Mouse (Mus musculus) spleen, adult 2 months (tissue): Measurements from ENCODE around the gene Eif2b3. TPM values are rescaled to one million over a fixed set of nuclear protein-coding genes. Genes with fewer than 3 reads are reported as not detected.

Experiments
- DNase-seq, 2 experiments: peaks; one replicate each; pipeline versions ENCODE4 v3.0.0 to v3.0.0-alpha.2; 2012 to 2021; ENCODE audit warnings: low spot score in 2 of 2, low read depth in 1 of 2
- H3K27ac ChIP-seq: fragments of 200-500 bp; 2 replicates; pipeline ENCODE4 v1.5.1; 2012; ENCODE audit warnings: low read length, inconsistent platforms; ENCODE audit not compliant: insufficient read depth
- H3K27me3 ChIP-seq: fragments of 200-500 bp; 2 replicates; pipeline ENCODE4 v1.6.1; 2012; ENCODE audit warnings: mild to moderate bottlenecking, moderate library complexity, low read length, inconsistent platforms; ENCODE audit not compliant: control insufficient read depth, insufficient read depth
- H3K36me3 ChIP-seq: fragments of 200-500 bp; 2 replicates; pipeline ENCODE4 v1.6.1; 2012; ENCODE audit warnings: mild to moderate bottlenecking, low read length, inconsistent platforms; ENCODE audit not compliant: control insufficient read depth, insufficient read depth
- H3K4me1 ChIP-seq: fragments of 200-500 bp; 2 replicates; pipeline ENCODE4 v1.6.1; 2011; ENCODE audit warnings: inconsistent platforms; ENCODE audit not compliant: control insufficient read depth, insufficient read depth, insufficient read length
- H3K4me3 ChIP-seq: fragments of 200-500 bp; 2 replicates; pipeline ENCODE4 v1.5.1; 2011; ENCODE audit warnings: mild to moderate bottlenecking, inconsistent platforms; ENCODE audit not compliant: insufficient read depth, insufficient read length; ENCODE audit errors: extremely low read depth
- CTCF ChIP-seq: fragments of 200-500 bp; IDR thresholded peaks from 2 replicates; pipeline ENCODE4 v1.5.1; 2011; ENCODE audit warnings: mild to moderate bottlenecking, inconsistent platforms; ENCODE audit not compliant: insufficient read depth, insufficient read length, insufficient replicate concordance; ENCODE audit errors: extremely low read depth
- POLR2A ChIP-seq: fragments of 200-500 bp; IDR thresholded peaks from 2 replicates; pipeline ENCODE4 v1.6.1; 2011; ENCODE audit warnings: low read depth, low read length, inconsistent platforms
- WGBS: fragments of 180-500 bp; shearing (Covaris S2); methylation state at CpG from one replicate; pipeline ENCODE4 v1.1.7; 2018; 5-methylcytosine and 5-hydroxymethylcytosine counted together
- polyA plus RNA-seq: library from polyadenylated mRNA; depleted of rRNA; stranded (reverse); fragments of >200 nt; gene quantifications from 2 replicates; pipeline ENCODE4 v1.2.3, GENCODE M21; 2012

Gene Eif2b3
- polyA plus RNA-seq, 1 experiment = 3.6 TPM

DNA sequence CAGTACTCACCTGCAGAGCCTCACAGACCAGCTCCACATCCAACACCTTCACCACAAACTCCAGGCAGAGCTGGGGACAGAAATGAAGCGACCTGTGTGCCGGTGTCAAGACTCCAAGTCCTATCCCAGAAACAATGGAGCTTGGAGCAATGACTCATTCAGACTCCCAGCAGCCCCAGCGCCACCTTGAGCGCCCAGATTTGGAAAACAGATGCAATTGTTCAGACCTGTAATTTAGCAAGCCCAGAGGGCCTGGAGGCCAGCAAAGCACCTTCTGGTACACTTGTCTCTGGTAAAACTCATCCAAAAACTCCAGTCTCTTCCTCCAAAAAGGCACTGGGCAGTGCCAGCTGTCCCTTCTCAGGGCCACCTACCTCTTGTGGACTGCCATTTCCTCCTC is 103.0 kb downstream of the Eif2b3 start:
- H3K4me3 ChIP-seq = no peak overlapping the region
- H3K4me1 ChIP-seq = peaks cover 41% of the 10 kb centered on the region
- WGBS = 90% methylated on average over 4 of the region's 4 CpGs
- DNase-seq = no peak
- no peak overlapping the region for H3K27ac ChIP-seq
- no peaks in the 10 kb centered on the region for H3K27me3 ChIP-seq
- no peaks in the 10 kb centered on the region for H3K36me3 ChIP-seq
- TF ChIP-seq CTCF (no peak), POLR2A (no peak)

DNA sequence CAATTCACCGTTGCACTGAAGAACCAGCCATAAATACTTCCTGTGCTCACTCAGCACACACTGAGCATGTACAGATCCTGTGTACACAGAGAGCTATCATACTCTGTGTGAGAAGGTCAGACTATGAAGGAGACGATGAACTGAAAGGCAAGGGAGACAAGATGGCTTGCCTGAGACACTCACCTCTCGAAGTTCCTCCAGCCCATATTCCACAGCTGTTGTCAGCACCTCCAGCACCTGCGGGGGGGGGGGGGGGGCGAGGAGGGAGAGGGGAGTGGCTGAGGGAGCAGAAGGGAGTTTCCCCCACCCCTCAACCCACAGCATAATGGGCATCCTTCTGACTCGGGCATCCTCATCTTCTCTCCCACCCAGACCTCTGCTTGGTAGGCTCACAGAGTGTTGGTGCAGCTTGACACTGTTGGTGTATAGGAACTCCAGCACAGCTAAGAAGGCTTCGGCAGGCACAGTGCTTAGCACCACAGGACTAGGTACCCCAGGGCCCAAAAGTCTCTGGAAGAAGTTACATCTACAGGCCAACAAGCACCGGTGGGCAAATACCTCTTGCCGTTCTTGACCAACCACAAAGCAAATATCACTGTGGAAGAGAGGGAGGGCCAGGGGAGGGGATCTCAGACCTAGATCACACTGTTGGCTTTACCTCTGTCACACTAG is 104.5 kb downstream of the Eif2b3 start:
- Histone ChIP-seq H3K27ac (peak overlapping the region; percentile 62), H3K4me3 (no peak overlapping the region), H3K4me1 (peaks cover 41% of the 10 kb centered on the region), H3K36me3 (peaks cover under 1% of the 10 kb centered on the region; the same call in 1 of the 2 replicates), H3K27me3 (no peaks in the 10 kb centered on the region)
- TF ChIP-seq POLR2A (no peak), CTCF (no peak)
- 43% methylated on average over 8 of the region's 9 CpGs for WGBS
- DNase-seq = no peak

DNA sequence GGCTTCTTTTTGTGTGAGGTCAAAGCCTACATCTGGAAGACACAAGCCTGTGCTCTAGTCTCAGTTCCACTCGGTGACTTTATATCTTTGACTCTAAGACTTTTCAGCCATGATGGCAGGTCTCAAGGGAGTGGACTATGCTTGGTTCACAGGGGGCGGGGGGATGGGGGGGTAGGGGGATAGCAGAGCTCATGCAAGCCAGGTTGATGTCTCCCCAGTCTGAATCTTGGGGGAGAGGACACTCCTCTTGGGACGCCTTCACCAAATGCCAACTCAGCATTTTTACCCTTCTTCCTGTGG is 105.0 kb downstream of the Eif2b3 start:
- peak overlapping the region; percentile 97 for H3K27ac ChIP-seq
- 19% methylated on average over 3 of the region's 3 CpGs for WGBS
- H3K4me1 ChIP-seq = peaks cover 41% of the 10 kb centered on the region
- no peak for DNase-seq
- peaks cover 3% of the 10 kb centered on the region; the same call in 1 of the 2 replicates for H3K36me3 ChIP-seq
- TF ChIP-seq POLR2A = no peak
- no peak for TF ChIP-seq CTCF
- no peaks in the 10 kb centered on the region for H3K27me3 ChIP-seq
- H3K4me3 ChIP-seq = no peak overlapping the region

DNA sequence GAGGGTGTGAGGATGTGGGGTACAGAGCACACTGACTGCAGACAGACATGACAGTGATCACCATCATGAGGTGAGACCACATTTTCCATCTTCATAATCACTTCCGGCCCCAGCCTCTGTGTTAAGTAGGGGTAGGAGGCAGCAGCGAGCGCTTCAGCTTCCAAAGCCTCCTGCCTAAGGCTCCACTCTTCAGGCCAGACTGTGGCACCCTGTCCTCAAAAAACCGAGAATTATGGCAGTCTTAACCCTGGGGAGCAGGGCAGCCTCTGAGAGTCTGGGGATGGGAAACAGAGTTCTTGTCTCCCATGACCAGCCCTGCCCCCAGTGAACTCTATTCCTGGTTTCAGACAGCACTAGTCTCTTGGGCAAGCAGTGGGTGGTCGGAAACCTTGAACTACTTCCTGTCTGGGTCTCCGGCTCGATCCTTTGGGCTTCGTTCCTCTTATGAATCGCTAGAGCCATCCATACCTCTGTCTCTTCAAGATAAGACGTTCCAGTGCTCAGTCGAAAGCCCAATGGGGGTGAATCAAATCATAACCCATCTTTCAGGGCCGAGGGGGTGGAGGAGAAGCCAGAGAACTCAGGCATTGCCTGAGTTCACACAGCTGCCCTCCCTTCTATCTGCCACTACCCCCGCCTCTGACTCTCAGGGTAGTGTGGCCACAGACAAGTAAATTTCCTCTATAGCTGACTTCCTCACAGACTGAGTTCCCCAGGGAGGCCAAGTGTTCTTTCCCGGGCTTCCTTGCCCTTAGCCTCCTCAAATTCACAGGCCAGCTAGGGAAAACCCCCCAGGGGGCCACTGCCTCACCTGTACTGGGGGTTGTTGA is 105.5 kb downstream of the Eif2b3 start:
- 1% methylated on average over 14 of the region's 14 CpGs for WGBS
- peaks cover 3% of the 10 kb centered on the region; the same call in 1 of the 2 replicates for H3K36me3 ChIP-seq
- peak overlapping the region; percentile 97 for H3K27ac ChIP-seq
- TF ChIP-seq POLR2A = no peak; the same call in 1 of the 2 replicates
- no peak for TF ChIP-seq CTCF
- peak overlapping the region; percentile 31 for H3K4me3 ChIP-seq
- no peaks in the 10 kb centered on the region for H3K27me3 ChIP-seq
- DNase-seq = peak; percentile 68 to 87
- peaks cover 41% of the 10 kb centered on the region for H3K4me1 ChIP-seq

DNA sequence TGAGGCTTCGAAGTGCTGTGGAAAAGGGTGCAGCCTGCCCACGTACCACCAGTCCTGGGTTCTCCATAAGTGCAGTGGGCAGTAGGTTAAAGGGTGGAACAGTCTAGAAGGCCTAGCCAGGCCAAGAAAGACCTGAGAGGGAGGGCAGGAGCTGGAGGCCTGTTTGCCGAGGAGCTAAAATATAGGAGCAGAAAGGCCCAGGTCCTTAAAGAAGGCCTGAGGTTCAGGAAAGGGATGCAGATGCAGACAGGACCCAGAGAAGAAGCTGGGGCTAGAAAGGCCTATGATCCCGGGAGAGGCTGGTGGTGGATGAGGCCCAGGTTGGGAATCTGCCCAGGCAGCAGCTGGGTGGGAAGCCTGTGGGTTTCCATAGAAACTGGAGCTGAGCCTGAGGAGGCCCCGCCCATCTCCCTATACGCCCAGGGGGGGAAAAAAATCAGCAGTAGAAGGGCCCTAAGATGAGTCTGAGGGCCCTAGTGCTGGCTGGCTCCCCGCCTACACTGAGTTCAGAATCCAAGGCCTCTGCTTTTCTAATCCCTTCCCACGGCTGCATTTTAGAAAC is 106.2 kb downstream of the Eif2b3 start, which contains the start of gene Btbd19:
TSS of gene Btbd19 (minus strand) at position 378 of the 562 bp plus-strand sequence.
- Histone ChIP-seq H3K4me3 (peak within 1 kb of the TSS; percentile 31), H3K27ac (peak within 1 kb of the TSS; percentile 97), H3K36me3 (peaks cover 4% of the 10 kb centered on the region; the same call in 1 of the 2 replicates), H3K27me3 (no peaks in the 10 kb centered on the region), H3K4me1 (peaks cover 41% of the 10 kb centered on the region)
- WGBS = 40% methylated on average over 8 of the region's 8 CpGs
- TF ChIP-seq CTCF = no peak
- no peak for TF ChIP-seq POLR2A
- DNase-seq = no peak

DNA sequence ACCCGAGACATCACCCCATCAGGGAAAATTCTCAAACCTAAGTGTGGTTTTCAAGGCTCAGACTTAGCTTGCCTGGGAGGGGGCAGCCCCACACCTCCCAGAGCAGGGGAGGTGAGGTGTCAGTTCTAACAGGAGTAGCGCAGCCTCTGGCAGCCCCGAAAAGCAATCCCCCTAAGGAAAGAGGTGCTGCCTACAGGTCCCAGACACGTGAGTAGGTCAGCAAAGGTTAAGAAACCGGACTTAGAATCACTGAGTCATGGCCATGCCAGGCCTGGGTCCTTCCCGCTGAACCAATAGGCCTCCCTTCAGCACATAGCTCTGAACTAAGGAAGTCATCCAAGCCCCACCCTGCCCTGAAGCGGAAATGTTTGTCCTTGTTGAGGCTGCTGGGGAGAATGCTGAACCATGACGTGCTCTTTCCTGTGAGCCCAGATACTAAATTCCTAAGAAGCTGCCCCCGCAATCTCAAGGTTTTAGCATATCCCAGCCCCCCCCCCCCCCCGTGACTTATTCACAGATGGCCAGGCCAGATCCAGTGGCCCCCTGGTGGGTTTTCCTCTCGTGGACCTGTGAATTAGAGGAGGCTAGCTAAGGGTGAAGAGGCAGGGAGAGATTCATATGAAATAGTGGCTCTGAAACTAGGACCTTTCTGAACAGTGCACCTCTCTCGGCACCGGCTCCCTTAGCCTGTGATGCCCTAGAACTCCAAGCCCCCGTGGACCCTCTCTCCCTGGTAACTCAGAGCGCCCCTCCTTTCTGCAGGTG is 106.9 kb downstream of the Eif2b3 start:
- WGBS = 25% methylated on average over 15 of the region's 15 CpGs
- no peak for TF ChIP-seq CTCF
- no peak for TF ChIP-seq POLR2A
- Histone ChIP-seq H3K27ac (peak overlapping the region; percentile 97), H3K4me1 (peaks cover 41% of the 10 kb centered on the region), H3K36me3 (peaks cover 4% of the 10 kb centered on the region; the same call in 1 of the 2 replicates), H3K4me3 (no peak overlapping the region; the same call in 1 of the 2 replicates), H3K27me3 (no peaks in the 10 kb centered on the region)
- DNase-seq = peak; percentile 55 to 69
